Mouse (Mus musculus) hematopoietic stem cell, adult 5-6 weeks (primary cell): ENCODE data around the gene Chrne. TPM values are rescaled to one million over a fixed set of nuclear protein-coding genes. Genes with fewer than 3 reads are reported as not detected.
"Not testable (repeated sequence)": the region's sequence is repeated elsewhere in the genome, so short reads cannot be mapped to it uniquely, and the experiment has no call there.

Experiments
- ATAC-seq, 2 experiments: fragments of 125-278 bp in 1 of 2; replicated peaks in 1 of 2; 2 replicates each; pipeline ENCODE4 v1.8.0; 2016 to 2017; ENCODE audit warnings: inconsistent platforms in 2 of 2, mild to moderate bottlenecking in 2 of 2, moderate number of reproducible peaks in 2 of 2, low read depth in 1 of 2, moderate TSS enrichment in 1 of 2; ENCODE audit not compliant: low FRiP score in 2 of 2, poor library complexity in 2 of 2, severe bottlenecking in 2 of 2, insufficient read depth in 1 of 2, low TSS enrichment in 1 of 2
- total RNA-seq: library from RNA; stranded (forward); fragments of 172-1452, 232-1000 nt; gene quantifications from 2 replicates; pipeline ENCODE4 v1.2.3, GENCODE M21; 2017

The Chrne gene
- total RNA-seq, 1 experiment from 2014 or later, result not detected

DNA sequence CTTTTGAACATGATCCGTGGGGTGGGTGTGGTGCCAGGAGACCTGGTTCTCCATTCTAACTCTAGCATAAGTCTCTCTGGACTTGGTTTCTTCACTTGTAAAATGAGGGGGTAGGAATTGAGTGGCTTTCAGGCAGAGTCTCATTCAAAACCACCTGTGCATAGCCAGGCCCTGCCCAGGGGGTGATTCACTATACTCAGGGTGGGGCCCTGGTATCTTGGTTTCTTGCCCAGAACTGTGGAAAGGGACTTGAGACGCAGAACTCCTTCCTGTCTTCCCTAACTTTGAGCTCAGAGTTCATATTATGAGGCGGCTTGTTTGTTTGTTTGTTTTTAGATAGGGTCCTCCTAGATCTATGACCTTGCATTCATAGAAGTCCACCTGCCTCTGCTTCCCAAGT is 41.8 kb downstream of the Chrne start:
- ATAC-seq, result no peak

DNA sequence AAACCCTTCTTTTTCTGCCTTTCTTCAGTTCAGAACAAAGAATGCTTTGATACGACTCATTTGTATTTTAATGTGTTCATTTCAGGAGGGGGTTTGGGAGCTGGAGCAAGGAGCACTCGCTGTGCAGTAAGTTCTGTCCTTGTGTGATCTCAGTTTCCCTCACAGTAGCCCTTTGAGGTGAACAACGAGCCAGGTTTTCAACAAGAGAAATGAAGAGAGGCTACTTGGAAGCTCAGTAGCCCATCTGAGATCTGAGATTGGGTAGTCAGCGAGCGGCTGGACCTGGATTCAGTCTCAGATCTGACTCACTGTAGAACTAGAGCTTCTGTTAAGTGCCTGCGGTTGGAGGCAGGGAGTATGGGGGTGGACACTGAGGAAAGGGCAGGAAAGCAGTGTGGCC is 45.1 kb downstream of the Chrne start:
- no peak for ATAC-seq

DNA sequence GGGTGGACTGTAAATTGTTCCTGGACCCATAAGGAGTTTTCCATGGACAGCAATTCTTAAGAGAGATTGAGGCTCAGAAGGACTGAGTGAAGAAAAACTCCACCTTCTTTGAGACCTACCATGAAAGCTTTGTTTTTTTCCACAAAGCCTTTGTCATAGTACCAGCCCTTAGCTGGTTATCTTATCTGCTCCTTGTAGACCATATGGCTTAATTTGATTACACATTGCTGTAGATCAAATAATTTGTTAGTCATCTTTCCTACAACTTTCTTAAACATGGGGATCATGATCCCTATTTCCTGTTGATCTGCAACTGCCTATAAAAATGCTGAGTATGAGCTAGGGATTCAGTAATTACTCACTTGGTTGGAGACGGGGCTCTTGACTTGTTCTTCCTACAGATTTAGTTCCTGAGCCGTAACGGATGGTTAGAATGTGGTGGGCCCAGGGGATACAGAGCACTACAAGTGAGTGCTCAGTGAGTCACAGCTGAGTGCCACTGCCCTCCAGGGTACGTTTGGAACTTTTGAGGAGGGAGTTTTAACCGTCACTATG is 46.6 kb downstream of the Chrne start:
- no peak for ATAC-seq

DNA sequence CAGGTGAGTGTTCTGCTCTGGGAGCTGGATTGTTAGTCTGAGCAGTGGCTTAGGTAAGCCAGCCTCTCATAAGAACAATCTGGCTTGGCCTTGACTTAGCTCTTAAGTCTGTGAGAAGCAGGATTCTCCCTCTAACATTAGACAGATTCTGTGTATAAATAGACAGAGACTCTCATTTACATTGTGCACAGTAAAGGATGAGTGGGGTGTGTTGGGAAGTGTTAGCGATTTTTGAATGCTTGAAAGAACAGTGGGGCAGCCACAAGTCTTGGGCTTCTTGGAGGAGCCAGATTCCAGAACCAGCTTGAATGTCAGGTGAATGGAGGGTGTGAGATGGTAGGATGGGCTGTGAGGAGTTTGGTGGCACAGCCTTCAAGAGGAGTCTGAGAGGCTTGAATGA is 47.4 kb downstream of the Chrne start:
- ATAC-seq, result no peak

DNA sequence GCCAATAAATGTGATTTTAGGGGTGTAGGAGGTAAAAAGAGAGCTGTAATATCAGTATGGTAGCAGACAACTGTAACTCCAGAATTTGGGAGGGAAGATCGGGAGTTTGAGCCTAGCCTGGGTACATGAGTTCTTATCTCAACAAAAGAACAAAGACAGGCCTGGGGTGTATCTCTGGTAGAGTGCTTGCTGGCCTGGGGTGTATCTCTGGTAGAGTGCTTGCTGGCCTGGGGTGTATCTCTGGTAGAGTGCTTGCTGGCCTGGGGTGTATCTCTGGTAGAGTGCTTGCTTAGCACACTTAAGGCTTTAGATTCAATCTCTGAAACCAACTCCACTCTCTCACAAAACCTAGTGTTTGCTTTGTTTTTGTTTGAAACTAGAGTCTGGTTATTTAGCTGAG is 48.4 kb downstream of the Chrne start:
- ATAC-seq, result not testable (repeated sequence)

DNA sequence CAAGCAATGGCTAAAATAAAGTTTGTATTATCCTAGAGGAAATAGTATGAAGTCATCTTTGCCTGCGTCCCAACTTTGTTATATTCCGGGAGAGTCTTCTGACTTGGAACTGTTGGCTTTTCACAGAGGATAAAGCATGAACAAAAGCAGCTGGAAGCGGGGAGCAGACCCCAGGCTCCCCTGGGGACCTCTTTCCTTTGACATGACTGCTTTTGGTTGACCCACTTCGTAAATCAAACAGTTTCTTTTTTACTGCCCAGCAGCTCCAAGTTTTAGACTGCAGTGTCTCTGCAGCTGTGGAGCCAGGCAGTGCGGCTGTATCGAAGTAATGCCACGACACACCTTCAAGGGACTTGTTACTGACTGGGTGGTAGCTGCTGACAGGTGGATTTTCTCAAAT is 52.4 kb downstream of the Chrne start:
- no peak for ATAC-seq

Other genes starting within 250 kb of the Chrne start
- gene Pelp1, start 209.2 kb downstream of the Chrne start, total RNA-seq, result 8.8 and 9.8 TPM in 2 replicates
- gene Arrb2, start 186.6 kb downstream of the Chrne start, total RNA-seq, result 43.3 and 68.7 TPM in 2 replicates
- 38.1 and 40.7 TPM in 2 replicates for gene Med11, start 167.3 kb downstream of the Chrne start, total RNA-seq
- gene Zmynd15, start 159.8 kb downstream of the Chrne start, total RNA-seq, result 0.35 TPM in 1 of 2 replicates, not detected in the other
- gene Cxcl16, start 159.2 kb downstream of the Chrne start, total RNA-seq, result 1.8 TPM in 1 of 2 replicates, not detected in the other
- gene Tm4sf5, start 114.0 kb downstream of the Chrne start, total RNA-seq, result not detected in 2 replicates
- not detected in 2 replicates for gene Vmo1, start 104.6 kb downstream of the Chrne start, total RNA-seq
- gene Gltpd2, start 100.0 kb downstream of the Chrne start, total RNA-seq, result not detected in 2 replicates
- gene Psmb6, start 93.8 kb downstream of the Chrne start, total RNA-seq, result 209 and 236 TPM in 2 replicates
- not detected in 2 replicates for gene Gm40193, start 86.3 kb downstream of the Chrne start, total RNA-seq
- gene Pld2, start 79.2 kb downstream of the Chrne start, total RNA-seq, result 5.5 and 14.4 TPM in 2 replicates
- gene Mink1, start 56.3 kb downstream of the Chrne start, total RNA-seq, result 26.4 and 30.8 TPM in 2 replicates
- gene 4930544D05Rik, start 3.4 kb downstream of the Chrne start, total RNA-seq, result not detected in 2 replicates
- gene Gp1ba, start 19.9 kb upstream of the Chrne start, total RNA-seq, result 0.45 and 0.75 TPM in 2 replicates
- 51.8 and 73.4 TPM in 2 replicates for gene Rnf167, start 28.0 kb upstream of the Chrne start, total RNA-seq
- 42.9 and 52.5 TPM in 2 replicates for gene Slc25a11, start 28.3 kb upstream of the Chrne start, total RNA-seq
- 348 and 461 TPM in 2 replicates for gene Pfn1, start 35.4 kb upstream of the Chrne start, total RNA-seq
- gene Eno3, start 38.0 kb upstream of the Chrne start, total RNA-seq, result 8.4 and 10.6 TPM in 2 replicates
- gene Spag7, start 50.2 kb upstream of the Chrne start, total RNA-seq, result 41.1 and 114 TPM in 2 replicates
- gene Camta2, start 68.9 kb upstream of the Chrne start, total RNA-seq, result 3.6 and 4.9 TPM in 2 replicates
- 0.25 TPM in 1 of 2 replicates, not detected in the other for gene Inca1, start 80.9 kb upstream of the Chrne start, total RNA-seq
- 6.7 and 7.3 TPM in 2 replicates for gene Kif1c, start 81.3 kb upstream of the Chrne start, total RNA-seq
- gene Zfp3, start 145.0 kb upstream of the Chrne start, total RNA-seq, result 3.7 and 8.3 TPM in 2 replicates
- gene Scimp, start 193.4 kb upstream of the Chrne start, total RNA-seq, result 0.25 and 0.69 TPM in 2 replicates
- 67.7 and 75.9 TPM in 2 replicates for gene Rabep1, start 225.6 kb upstream of the Chrne start, total RNA-seq